Mouse (Mus musculus) left cerebral cortex, postnatal 25 days (tissue): ENCODE results near the gene Nr4a1. TPM values are rescaled to one million over a fixed set of nuclear protein-coding genes. Genes with fewer than 3 reads are reported as not detected.

ENCODE experiments used
- DNase-seq, 2 experiments: peaks; one replicate each; pipeline ENCODE4 v3.0.0; 2022; ENCODE audit warnings: low spot score in 2 of 2, mixed read lengths in 1 of 2
- intact Hi-C: fragments of 180-260 bp; cut with DNase I; formaldehyde crosslinking; loops from one replicate; pipeline ENCODE4 v1.15.1; 2025
- total RNA-seq, 2 experiments: library from RNA; stranded (reverse); gene quantifications; 2 replicates each; pipeline ENCODE4 v1.2.3; 2021

Nr4a1 gene
- total RNA-seq, 2 experiments from 2014 or later = 111 to 133 TPM

GRCm38 (mm10) chr15:101231648-101232180 is 22.4 kb upstream of the Nr4a1 start:
- no peak for DNase-seq
- intact Hi-C loops = loop anchor here (10.0 kb wide), 1 partner anchor 753 kb away; no protein-coding TSS in a partner anchor

DNA sequence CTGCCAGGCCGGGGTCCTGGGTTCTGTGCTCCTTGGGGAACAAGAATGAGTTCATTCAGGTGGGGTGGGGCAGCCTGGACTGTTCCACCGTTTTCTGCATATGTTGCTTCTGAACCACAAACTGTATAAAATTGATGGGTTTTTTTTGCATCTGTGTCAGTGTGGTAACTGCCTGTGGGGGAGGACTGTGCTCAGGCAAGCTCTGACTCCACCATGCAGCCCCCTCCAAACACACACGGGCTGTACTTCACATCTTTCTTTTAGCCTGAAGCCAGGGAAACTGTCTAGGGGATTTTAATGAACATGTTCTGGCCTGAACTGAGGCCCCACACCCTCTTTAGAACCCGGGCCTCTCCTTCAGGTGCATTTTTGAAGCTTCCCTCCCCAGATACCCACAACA is 21.5 kb upstream of the Nr4a1 start:
- peak; percentile 43 to 88 for DNase-seq
- intact Hi-C loops = loop anchor here (10.0 kb wide), 1 partner anchor 752 kb away; no protein-coding TSS in a partner anchor

GRCm38 (mm10) chr15:101233183-101233582 is 20.9 kb upstream of the Nr4a1 start:
- intact Hi-C loops = loop anchor here (10.0 kb wide), 1 partner anchor 752 kb away; no protein-coding TSS in a partner anchor
- no peak for DNase-seq

- intact Hi-C loops = loop anchor here (10.0 kb wide), 1 partner anchor 751 kb away; no protein-coding TSS in a partner anchor
- no peak for DNase-seq
These were observed 20.3 kb upstream of the Nr4a1 start for GRCm38 (mm10) chr15:101233641-101234275.

- no peak for DNase-seq
- intact Hi-C loops = loop anchor here (1.0 to 10.0 kb wide), 2 partner anchors 10 to 750 kb away; partner anchors contain the start of gene Grasp
These were observed 19.3 kb upstream of the Nr4a1 start for GRCm38 (mm10) chr15:101234611-101235341.

DNA sequence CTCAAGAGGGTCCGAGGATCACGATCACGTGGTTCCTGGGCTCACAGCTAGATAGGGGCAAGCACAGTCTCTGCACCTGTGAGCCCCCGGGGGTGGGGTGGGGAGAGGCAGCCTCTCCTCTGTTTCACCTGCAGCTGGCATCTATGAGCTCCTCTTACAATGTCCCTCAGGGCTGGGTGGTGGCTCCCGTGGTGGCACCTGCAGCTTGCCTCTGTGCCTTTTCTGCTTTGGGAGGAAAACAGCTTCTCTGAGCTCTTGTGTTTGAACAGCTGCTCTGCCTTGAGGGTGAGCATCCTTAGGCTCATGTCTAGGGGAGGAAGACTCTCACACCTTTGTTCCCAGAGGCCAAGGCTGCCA is 18.7 kb upstream of the Nr4a1 start:
- DNase-seq = no peak
- intact Hi-C loops = loop anchor here (1.0 to 10.0 kb wide), 2 partner anchors 11 to 749 kb away; partner anchors contain the start of gene Grasp

- intact Hi-C loops = loop anchor here (1.0 to 10.0 kb wide), 2 partner anchors 12 to 749 kb away; partner anchors contain the start of gene Grasp
- peak; percentile 67 to 93 for DNase-seq
These were observed 18.2 kb upstream of the Nr4a1 start for GRCm38 (mm10) chr15:101235728-101236327.

DNA sequence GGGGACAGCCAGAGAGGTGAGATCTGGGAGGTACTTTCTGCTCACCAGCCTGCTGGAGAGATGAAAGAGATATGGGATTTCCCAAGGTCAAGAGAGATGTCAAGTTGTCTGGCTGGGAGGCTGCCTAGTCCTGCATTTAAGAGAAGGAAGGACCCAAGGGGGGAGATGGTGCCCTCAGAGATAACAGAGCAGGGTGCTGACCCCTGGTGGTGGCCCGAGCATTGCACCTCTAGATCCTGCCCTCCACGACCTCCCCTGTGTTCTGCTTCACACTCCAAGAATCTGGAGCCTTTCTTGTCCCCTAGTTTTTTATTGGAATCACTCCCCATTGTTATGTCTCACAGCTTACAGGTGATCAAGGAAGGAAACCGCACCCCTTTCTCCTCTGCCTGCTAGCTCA is 17.2 kb upstream of the Nr4a1 start:
- intact Hi-C loops = loop anchor here (10.0 kb wide), 1 partner anchor 748 kb away; no protein-coding TSS in a partner anchor
- DNase-seq = no peak

DNA sequence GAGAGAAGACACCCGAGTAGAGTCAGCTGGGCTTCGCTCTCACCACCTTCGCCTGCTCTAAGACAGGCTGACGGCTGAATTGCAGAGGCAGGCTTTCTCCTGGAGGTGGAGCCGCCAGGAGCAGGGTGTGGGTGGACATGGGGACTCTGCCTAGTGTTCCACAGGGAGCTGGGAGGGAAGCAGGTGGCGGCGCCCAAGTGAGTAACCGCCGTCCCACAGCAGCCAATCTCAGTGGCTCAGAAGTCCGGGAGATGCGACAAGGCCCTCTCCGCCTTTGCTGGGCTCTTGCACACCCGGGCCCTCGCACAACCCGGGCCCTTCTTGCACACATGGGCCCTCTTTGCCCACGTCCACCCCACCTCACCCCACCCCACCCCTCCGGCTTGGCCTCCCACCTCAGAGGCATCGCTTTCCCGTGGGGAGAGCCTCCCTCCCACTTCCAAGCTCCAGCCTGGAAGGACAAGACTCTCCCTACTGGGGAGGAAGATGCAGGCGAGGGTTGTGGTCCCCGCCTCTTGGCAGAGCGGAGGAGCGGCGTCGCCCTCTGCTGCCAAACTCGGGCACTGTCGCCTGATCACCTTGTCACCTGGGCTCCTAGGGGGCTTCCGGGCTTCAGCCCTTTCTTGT is 15.1 kb upstream of the Nr4a1 start:
- intact Hi-C loops = loop anchor here (2.0 to 10.0 kb wide), 2 partner anchors 72 to 746 kb away; no protein-coding TSS in a partner anchor
- DNase-seq = peak; percentile 79 to 95

DNA sequence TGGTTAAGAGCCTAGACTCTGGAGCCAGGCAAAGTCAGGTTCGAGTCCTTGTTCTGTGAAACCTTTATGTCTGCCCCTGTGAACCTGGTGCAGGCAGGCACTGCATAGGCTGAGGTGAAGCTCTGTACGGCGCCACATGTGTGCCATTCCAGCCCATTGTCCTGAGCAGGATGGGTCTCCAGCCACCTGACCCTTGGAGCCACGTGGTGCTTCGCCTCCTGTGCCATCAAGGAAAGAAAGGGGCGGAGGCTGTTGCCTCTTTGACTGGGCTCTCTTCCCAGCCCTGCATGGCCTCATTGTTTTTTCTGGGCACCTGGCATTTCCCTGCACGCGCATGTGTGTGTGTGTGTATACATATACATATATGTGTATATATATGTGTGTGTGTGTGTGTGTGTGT is 14.2 kb upstream of the Nr4a1 start:
- DNase-seq = no peak
- intact Hi-C loops = loop anchor here (1.0 to 10.0 kb wide), 4 partner anchors 19 to 745 kb away; no protein-coding TSS in a partner anchor

- intact Hi-C loops = loop anchor here (1.0 kb wide), 2 partner anchors 20 to 42 kb away; no protein-coding TSS in a partner anchor
- DNase-seq = peak; percentile 93 to 96
These were observed 13.3 kb upstream of the Nr4a1 start for GRCm38 (mm10) chr15:101240799-101241204.

DNA sequence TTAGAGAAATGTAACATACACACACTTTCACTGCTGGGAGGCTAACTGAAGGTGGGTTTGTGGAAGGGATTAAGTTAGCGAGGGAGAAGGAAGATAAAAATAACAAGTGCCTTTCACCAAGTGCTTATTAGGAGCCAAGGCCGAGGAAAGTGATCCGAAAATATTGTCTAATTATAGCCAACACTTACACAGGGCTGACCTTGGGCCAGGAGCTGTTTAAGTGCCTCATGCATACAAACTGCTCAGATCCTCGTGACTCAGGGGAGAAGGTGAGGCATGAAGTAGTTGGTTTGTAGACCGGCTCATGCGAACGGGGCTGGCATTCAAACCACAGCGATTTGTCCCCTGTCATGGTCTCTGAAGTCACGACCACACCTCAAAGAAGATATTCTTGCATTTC is 12.8 kb upstream of the Nr4a1 start:
- intact Hi-C loops = no loop called here
- no peak for DNase-seq

- no peak for DNase-seq
- intact Hi-C loops = no loop called here
These were observed 12.2 kb upstream of the Nr4a1 start for GRCm38 (mm10) chr15:101241853-101242252.

DNA sequence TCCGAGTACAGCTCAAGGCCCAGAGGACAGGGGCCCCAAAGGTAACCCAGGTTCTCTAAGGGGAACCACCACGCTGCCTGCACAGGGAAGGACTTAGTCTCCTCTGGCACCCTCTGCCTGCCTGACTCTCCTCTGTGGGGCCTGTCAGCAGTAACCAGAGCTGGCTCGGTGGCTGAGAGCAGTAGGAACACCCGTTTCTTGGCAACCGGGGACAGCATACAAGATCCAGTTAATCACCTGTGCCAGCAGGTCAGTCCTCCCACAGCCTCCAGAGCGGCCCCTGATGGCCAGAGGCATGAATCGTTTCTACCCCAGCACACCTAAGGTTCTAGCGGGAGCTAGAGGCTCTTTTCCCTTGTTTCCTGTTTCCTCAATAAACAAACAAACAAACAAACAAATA is 11.4 kb upstream of the Nr4a1 start:
- no peak for DNase-seq
- intact Hi-C loops = no loop called here

GRCm38 (mm10) chr15:101244012-101244411 is 10.1 kb upstream of the Nr4a1 start:
- no peak for DNase-seq

GRCm38 (mm10) chr15:101246231-101247154 is 7.6 kb upstream of the Nr4a1 start:
- intact Hi-C loops = loop anchor here (1.0 kb wide), 1 partner anchor 20 kb away; no protein-coding TSS in a partner anchor
- peak; percentile 96 to 99 for DNase-seq

More at GRCm38 (mm10) chr15:101244012-101244411, 10.1 kb upstream of the Nr4a1 start:
- intact Hi-C loops = no loop called here

DNA sequence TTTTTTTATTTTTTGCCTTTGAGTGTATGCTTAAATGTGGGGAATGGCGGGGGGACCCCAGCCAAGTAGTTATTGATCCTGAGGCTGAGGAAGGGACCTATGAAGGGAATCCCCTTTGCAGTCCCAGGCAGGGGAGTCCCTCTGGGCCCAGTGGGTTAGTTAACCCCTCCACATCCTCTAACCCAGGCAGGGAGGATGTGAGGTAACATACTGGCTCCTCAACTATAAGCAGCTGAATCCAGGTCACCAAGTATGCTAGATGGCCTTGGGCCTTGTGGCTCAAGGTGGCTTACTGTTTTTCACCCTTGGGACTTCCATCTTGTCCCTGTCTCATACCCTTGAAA is 6.9 kb upstream of the Nr4a1 start:
- DNase-seq = no peak
- intact Hi-C loops = no loop called here

DNA sequence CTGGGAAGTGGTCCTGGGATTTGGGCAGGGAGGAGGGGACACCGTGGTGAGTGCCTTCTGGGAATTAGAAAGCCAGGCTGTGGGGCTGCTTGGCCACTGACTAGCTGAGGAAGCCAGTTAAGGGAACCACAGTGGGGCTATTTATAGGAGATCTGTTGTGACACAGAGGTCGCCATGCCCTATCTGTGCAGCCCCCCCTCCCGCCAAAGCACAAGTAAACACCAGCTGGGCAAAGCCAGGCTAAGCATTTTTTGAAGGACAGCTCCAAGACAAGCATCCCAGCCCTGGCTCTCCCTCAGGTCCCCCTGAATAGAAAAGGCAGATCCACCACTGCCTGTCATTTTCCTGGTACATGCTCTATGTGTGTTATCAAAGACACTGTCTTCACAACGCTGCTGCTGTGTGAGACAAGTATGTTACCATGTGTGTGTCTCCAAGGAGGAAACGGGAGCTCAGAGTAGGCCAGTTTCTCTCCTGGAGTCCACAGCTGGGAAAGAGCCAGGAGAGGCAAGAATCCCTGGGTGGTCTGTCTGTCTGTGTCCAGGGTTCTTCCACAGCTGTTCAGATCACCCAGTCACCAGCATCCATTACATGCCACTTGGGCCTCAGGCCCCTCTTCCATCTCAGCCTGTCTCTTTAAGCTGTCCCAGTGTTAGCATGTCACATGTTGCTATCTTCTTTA is 5.9 kb upstream of the Nr4a1 start:
- intact Hi-C loops = no loop called here
- DNase-seq = no peak
